Mouse (Mus musculus) CD4-positive, CD25-positive, alpha-beta regulatory T cell, adult 2 months (primary cell): Measurements from ENCODE around the gene Etl4.

Experiments
- DNase-seq: peaks from one replicate; pipeline ENCODE4 v3.0.0-alpha.2; 2012; ENCODE audit warnings: low read depth, low spot score

The Etl4 gene

GRCm38 (mm10) chr2:20443671-20444440, 534.3 kb downstream of the Etl4 start:
- no peak for DNase-seq

DNA sequence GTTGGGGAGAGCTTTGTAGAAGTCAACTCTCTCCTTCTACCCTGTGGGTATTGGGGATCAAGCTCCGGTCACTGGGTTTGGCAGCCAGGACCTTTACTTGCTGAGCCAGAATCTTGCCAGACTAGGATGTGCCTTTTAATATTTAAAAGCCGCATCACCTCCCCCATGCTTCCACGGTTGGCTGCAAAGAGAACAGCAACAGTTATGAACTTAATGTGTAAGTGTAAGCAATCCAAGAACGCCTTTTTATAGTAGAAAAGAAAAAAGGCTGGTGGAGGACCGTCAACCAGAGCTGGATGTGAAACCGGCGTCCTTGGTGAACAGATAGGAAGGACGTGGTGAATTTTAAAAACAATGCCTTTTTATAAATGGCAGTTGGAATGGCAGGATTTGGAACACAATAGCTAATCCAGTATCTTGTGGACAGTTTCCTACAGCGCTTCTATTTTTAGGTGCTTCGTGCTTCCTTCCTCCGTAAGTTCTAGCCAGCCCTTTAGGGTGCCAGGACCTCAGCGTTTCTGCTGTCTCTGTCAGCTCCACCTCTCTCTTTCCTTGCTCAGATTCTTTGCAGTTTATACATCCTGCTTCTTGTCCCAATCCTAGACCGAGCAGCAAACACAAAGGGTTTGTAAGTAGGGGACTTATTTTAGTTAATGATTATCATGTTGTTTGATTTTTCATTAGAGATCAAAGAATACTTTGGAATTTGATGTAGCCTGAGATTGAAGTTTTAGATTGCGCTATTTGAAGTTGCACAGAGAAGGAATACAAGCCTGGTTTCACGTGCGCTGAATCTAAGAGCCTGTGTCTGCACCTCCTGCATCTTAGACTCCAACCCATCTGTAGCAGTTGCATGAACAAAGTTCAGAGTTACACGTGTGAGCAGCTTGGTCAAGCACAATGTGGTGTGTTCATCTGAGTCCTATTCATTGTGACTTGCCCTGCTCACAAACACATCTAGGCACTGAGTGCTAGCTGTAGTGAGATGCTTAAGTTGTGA, 535.9 kb downstream of the Etl4 start:
- DNase-seq = no peak

GRCm38 (mm10) chr2:20446180-20446579, 536.6 kb downstream of the Etl4 start:
- DNase-seq = no peak

GRCm38 (mm10) chr2:20450945-20451344, 541.4 kb downstream of the Etl4 start:
- no peak for DNase-seq

DNA sequence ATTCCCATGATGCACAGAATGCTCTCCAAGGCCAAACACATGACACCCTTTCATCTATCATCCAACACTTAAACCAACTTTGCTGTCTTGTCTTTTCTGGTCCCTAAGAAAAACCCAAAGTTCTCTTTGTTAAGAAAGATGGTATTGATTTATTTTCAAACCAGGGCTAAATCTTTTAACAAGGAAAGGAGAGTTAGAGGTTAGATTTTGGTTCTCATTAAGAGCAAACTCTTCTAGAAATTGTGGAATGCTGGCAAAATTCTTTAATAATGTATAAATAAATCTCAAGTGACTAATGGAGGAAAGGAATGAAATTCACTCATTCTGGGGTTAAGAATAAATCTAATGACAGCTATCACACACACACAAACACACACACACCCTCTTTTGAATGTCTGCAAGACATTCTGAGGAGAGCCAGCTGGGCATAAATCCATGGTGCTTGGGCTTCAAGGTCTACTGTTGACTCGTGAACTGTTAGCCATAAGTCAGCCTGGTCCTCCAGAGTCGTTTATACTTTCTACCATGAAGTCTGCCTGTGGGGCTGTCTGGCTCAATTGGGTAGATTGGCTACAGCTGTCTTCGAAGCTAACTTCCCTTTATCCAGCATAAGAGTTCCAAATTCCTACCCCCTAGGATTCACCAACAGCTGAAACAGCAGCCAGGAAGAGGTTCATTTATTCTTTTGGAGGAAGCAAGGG, 544.1 kb downstream of the Etl4 start:
- DNase-seq = no peak

- no peak for DNase-seq
These were observed 569.6 kb downstream of the Etl4 start for GRCm38 (mm10) chr2:20479199-20479598.

DNA sequence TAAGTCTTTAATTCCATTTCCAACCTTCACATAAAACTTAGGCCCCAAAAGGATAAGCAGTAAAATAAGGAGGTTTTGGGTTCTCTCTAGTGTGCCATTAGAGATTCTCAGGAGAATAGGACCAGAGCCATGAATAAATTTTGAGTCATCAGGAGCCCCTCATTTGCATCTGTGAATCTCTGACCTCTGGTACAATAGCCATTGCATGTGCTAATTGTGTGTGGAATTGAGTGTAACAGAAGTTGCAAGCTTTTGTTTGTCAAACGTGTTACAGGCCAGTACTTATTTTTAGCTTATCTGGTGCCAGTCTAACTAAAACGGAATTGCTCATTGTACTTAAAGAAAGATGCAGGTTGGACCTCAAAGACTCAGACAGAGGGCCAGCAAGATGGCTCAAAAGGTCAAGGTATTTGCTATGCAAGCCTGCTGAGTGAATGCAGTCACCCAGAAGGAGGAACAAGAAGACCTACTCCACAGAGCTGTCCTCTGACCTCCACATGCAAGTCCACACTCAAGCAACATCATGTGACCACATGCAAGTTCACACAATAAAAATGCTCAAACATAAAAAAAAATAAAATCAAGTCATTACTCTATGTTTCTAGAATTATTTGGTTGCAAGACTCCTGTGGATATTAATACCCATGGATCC, 576.7 kb downstream of the Etl4 start:
- DNase-seq = no peak

DNA sequence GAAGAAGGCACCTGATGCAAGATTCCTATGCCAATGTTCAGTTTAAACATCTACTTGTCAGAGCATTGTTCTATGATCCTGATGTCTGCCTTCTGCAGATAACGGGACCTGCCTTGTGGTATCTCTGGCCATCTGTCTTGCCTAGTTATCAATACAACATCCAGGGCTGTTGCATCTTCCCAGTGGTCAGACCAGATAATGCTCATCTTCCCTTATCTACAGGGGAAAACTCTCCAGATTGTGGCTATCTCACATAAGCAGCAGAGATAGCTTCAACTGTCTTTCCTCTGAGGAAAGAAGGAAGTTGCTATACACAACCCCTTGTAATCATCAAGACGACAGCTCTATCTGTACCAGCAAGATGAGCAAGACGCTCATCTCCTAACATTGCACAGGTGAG, 579.5 kb downstream of the Etl4 start:
- no peak for DNase-seq

GRCm38 (mm10) chr2:20492125-20492524, 582.5 kb downstream of the Etl4 start:
- peak; percentile 2 for DNase-seq

DNA sequence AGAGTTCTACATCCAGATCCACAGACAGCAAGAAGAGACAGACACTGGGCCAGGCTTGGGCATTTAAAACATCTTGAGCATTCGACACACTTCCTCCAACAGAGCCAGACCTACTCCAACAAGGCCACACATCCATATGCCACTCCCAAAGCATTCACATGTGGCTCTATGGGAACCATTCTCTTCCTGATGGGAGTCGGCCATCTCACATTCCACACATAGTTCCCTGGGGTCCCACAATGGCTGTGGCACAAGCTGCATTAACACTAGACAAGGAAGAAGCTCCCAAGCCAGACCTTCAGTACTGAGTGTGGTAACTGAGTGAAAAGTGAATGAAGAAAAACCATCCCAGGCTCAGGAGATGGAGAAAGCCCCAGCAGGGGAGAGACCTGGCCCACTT, 584.2 kb downstream of the Etl4 start:
- no peak for DNase-seq

DNA sequence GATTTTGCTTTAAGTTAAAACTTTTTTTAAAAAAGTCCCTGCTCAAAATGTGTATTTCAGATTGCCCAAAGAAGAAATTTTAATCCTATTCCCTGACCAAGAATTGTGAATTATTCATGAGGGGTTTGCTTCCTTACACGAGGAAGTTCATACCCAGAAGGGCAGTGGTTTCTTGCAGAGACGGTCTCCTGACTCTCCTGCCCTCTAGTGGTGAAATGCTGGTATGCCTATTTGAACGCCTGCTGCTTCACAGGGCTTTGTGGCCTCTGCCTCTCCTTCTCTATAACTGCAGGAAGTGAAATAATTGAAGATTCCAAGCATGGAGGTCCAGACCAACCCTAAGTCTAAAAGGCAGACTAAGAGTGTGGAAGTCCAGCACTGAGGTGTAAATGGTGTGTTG, 585.1 kb downstream of the Etl4 start:
- peak; percentile 17 for DNase-seq

DNA sequence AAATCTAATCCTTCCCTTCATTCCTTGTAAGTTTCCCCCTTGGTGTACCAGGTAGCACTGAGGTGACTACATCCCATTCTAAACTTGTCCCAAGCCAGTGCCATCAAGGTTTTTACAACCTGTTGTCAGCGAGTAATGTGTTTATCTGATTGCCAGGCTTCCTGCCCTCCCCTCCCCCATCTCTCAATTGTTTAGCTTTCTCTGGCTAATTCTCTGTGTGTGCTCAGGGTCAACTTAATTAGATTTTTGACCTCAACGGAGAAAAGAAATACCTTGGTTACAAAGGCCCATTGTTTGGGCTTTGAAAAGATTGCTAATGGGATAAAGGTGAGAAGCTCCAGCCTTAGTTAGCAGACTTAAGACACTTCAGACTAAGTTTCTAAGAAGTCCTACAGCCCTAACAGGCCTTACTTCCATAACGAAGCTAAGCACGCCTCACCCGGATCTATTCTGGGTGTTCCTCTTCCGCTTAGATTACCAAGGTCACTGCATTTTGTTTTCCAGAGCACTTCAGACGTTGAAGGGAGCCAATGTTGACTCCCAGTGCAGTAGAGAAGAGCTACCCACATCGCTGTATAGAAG, 586.7 kb downstream of the Etl4 start:
- no peak for DNase-seq

GRCm38 (mm10) chr2:20507832-20508723, 598.5 kb downstream of the Etl4 start:
- DNase-seq = no peak

DNA sequence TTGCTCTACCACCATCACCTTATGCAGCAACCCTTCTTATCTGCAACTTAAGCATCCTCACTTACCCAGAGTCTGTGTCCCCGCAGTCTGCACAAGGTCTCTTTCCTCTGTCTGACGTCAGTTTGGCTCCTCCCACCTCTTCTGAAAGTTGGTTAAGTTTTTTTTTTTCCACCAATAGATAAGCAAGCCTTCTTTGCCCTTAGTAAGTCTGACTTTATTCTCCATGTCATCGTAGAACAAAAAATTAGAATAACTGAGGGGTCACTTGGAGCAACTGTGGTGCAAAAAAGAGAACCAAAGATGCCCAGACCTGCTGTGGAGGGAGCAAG, 599.1 kb downstream of the Etl4 start:
- DNase-seq = no peak

DNA sequence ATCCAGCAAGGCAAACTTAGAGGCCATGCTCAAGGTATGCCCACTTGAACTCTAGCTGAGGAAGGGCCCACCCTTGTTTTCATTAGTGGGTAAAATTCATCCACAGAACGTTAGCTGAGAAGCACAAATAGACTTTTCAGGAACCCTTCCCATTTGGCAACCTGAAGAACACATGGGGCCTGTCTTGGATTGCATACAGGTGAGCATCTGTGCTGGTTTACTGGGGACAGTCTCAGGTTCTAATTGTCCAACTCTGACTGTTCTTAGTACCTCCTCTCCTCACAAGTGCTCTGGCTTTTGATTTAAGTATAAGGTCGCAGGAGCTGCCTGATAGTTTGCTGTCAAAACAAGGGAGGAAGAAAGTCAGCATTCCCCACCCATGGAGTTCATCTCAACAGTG, 600.5 kb downstream of the Etl4 start:
- DNase-seq = no peak

DNA sequence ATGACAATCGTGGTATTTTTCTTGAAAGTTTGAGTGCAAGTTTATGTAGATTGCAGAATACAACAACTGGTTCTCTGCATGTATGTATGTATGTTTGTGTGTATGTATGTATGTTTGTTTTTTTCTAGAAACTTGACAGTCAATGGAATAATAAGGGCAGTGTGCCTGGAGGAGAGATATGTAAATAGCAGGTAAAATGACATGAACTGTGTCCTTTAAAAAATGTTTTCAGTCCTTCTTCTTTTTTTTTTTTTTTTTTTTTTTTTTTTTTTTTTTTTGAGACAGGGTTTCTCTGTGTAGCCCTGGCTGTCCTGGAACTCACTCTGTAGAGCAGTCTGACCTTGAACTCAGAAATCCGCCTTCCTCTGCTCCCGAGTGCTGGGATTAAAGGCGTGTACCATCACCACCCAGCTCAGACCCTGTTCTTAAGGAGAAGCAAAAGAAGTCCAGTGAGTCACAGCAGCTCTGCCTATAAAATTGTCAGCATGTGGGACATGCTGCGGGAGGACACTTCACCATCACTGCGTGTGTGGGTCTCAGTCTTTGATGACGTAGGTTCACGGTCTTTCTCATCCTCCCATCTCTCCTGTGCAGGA, 606.8 kb downstream of the Etl4 start:
- DNase-seq = no peak

- no peak for DNase-seq
These were observed 608.3 kb downstream of the Etl4 start for GRCm38 (mm10) chr2:20517853-20518252.

DNA sequence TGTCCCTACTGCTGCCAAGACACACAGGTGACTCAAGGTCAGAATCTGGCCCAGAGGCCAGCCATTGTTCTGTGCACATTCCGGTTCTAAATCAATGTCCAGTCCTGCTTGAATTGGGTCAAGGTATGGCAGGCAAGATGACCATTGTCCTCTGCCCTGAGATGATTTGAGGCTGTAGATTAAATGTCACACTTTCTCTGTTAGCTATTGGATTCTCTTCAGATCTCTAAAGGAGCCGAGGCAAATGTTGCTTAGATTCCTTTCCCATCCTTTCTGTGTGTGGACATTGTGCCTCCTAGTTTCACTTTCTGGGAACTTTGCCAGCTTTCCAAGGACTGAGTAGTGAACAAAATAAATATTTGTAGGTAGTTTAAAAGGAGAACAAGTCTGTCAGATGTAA, 608.9 kb downstream of the Etl4 start:
- DNase-seq = no peak

DNA sequence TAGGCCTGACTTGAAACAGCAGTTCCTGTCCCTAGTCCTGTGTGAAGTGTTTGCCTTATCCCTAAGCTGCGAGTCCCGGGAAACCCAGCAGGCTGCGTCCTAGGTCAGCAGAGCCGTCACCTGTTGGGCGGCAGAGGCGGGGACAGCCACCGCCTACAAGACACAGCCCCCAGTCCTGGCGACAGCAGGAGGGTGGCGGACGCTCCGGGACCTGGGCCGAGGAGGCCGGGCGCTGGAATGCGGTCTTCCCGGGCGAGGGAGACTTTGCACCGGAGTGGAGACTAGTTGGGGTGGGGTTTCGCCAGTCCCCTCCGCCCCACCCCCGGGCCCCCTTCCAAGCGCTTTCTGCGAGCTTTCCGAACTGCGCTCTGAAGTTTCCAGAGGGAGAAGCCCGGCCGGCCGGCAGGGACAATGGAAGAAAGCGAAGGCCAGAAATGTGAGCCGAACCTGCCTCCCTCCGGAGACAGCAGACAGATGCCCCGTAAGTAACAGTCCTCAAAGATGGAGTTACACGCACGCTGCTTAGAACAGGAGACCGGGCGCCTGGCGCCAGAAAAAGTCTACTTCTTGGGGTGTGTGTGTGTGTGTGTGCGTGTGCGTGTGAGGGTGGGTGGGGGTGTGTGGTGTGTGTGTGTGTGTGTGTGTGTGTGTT, 610.0 kb downstream of the Etl4 start:
- DNase-seq = no peak
